Mouse (Mus musculus): Measurements from ENCODE around the gene Csnk1g2.

GRCm38 (mm10) chr10:80604001-80604509 is 18.6 kb upstream of the Csnk1g2 start:
- TF ChIP-seq CTCF (IDR thresholded peaks at IDR 0.05; ENCODE audit: borderline replicate concordance, insufficient read depth, low read depth, low read length) (no peak), POLR2A (IDR thresholded peaks at IDR 0.05; ENCODE audit: borderline replicate concordance, insufficient read depth, low read length) (no peak)

Data from cerebellum, adult 2 months (tissue).